Mouse (Mus musculus) heart, adult 2 months (tissue): ENCODE data around the gene 7530416G11Rik.

Experiments
- CTCF ChIP-seq: fragments of 200-600 bp; IDR thresholded peaks from 2 replicates; pipeline ENCODE4 v1.8.1; 2022; ENCODE audit warnings: antibody characterized with exemption, mild to moderate bottlenecking, moderate library complexity
- EP300 ChIP-seq: fragments of 200-500 bp; IDR thresholded peaks from 2 replicates; pipeline ENCODE4 v1.6.1; 2011; ENCODE audit warnings: low read depth, low read length, control low read depth; ENCODE audit not compliant: insufficient read depth
- POLR2A ChIP-seq: fragments of 200-500 bp; IDR thresholded peaks from 2 replicates; pipeline ENCODE4 v1.6.1; 2011; ENCODE audit warnings: mild to moderate bottlenecking, low read depth, low read length, control low read depth; ENCODE audit not compliant: insufficient read depth

- TF ChIP-seq POLR2A (no peak), CTCF (no peak), EP300 (no peak)
These were observed 8.8 kb downstream of the 7530416G11Rik start for GRCm38 (mm10) chr15:85494163-85494621.
